Mouse (Mus musculus) hindbrain, embryonic 14.5 days (tissue): ENCODE results near the gene Olfr622. TPM values are rescaled to one million over a fixed set of nuclear protein-coding genes. Genes with fewer than 3 reads are reported as not detected.

Experiments
- polyA plus RNA-seq: library from polyadenylated mRNA; unstranded; fragments of >200 nt; fragmentation: Nextera tagmentation; extraction: Ambion mirVana; gene quantifications from 2 replicates; pipeline ENCODE4 v1.2.1, GENCODE M21; 2014

Gene Olfr622
- polyA plus RNA-seq, 1 experiment from 2014 or later, result not detected

Other genes starting within 250 kb of the Olfr622 start
- gene Usp17lc, start 227.6 kb downstream of the Olfr622 start, polyA plus RNA-seq, result not detected in 2 replicates
- not detected in 2 replicates for gene Olfr605, start 197.3 kb downstream of the Olfr622 start, polyA plus RNA-seq
- not detected in 2 replicates for gene Olfr606, start 193.7 kb downstream of the Olfr622 start, polyA plus RNA-seq
- gene Olfr607, start 178.6 kb downstream of the Olfr622 start, polyA plus RNA-seq, result not detected in 2 replicates
- gene Olfr608, start 172.8 kb downstream of the Olfr622 start, polyA plus RNA-seq, result not detected in 2 replicates
- gene Olfr609, start 144.6 kb downstream of the Olfr622 start, polyA plus RNA-seq, result not detected in 2 replicates
- not detected in 2 replicates for gene Olfr610, start 130.6 kb downstream of the Olfr622 start, polyA plus RNA-seq
- gene Olfr611, start 121.9 kb downstream of the Olfr622 start, polyA plus RNA-seq, result not detected in 2 replicates
- gene Olfr612, start 100.0 kb downstream of the Olfr622 start, polyA plus RNA-seq, result not detected in 2 replicates
- gene Olfr613, start 94.6 kb downstream of the Olfr622 start, polyA plus RNA-seq, result not detected in 2 replicates
- not detected in 2 replicates for gene Olfr615, start 86.6 kb downstream of the Olfr622 start, polyA plus RNA-seq
- not detected in 2 replicates for gene Olfr616, start 73.6 kb downstream of the Olfr622 start, polyA plus RNA-seq
- not detected in 2 replicates for gene Olfr617, start 69.6 kb downstream of the Olfr622 start, polyA plus RNA-seq
- 0.21 TPM in 1 of 2 replicates, not detected in the other for gene Olfr618, start 52.6 kb downstream of the Olfr622 start, polyA plus RNA-seq
- not detected in 2 replicates for gene Olfr619, start 42.1 kb downstream of the Olfr622 start, polyA plus RNA-seq
- gene Olfr620, start 30.2 kb downstream of the Olfr622 start, polyA plus RNA-seq, result not detected in 2 replicates
- gene Olfr623, start 21.0 kb upstream of the Olfr622 start, polyA plus RNA-seq, result not detected in 2 replicates
- gene Olfr624, start 28.5 kb upstream of the Olfr622 start, polyA plus RNA-seq, result not detected in 2 replicates
- not detected in 2 replicates for gene Olfr625-ps1, start 40.0 kb upstream of the Olfr622 start, polyA plus RNA-seq
- gene Olfr243, start 72.0 kb upstream of the Olfr622 start, polyA plus RNA-seq, result not detected in 2 replicates
- gene Olfr628, start 87.7 kb upstream of the Olfr622 start, polyA plus RNA-seq, result not detected in 2 replicates
- not detected in 2 replicates for gene Olfr629, start 102.2 kb upstream of the Olfr622 start, polyA plus RNA-seq
- gene Olfr630, start 114.6 kb upstream of the Olfr622 start, polyA plus RNA-seq, result not detected in 2 replicates
- gene Olfr69, start 128.9 kb upstream of the Olfr622 start, polyA plus RNA-seq, result not detected in 2 replicates
- not detected in 2 replicates for gene Olfr68, start 137.0 kb upstream of the Olfr622 start, polyA plus RNA-seq
- gene Olfr67, start 149.1 kb upstream of the Olfr622 start, polyA plus RNA-seq, result not detected in 2 replicates
- gene Hbb-bt, start 171.3 kb upstream of the Olfr622 start, polyA plus RNA-seq, result 1,734 and 1,868 TPM in 2 replicates
- gene Hbb-bs, start 185.4 kb upstream of the Olfr622 start, polyA plus RNA-seq, result 4,248 and 5,201 TPM in 2 replicates
- gene Hbb-bh2, start 197.8 kb upstream of the Olfr622 start, polyA plus RNA-seq, result not detected in 2 replicates
- 2.1 and 3.6 TPM in 2 replicates for gene Hbb-bh1, start 200.5 kb upstream of the Olfr622 start, polyA plus RNA-seq
- gene Hbb-y, start 210.5 kb upstream of the Olfr622 start, polyA plus RNA-seq, result 178 and 712 TPM in 2 replicates
- gene Olfr66, start 243.6 kb upstream of the Olfr622 start, polyA plus RNA-seq, result not detected in 2 replicates